Mouse (Mus musculus): ENCODE data around the gene Nudcd3.

GRCm38 (mm10) chr11:6157119-6157518 lies 43.1 kb downstream of the Nudcd3 start:
- TF ChIP-seq EP300 (IDR thresholded peaks at IDR 0.05; ENCODE audit: low read depth in 1 of 2, low read length in 2 of 2): no peak
- TF ChIP-seq GATA1 (IDR thresholded peaks at IDR 0.05; ENCODE audit: low read depth, low read length): no peak
- TF ChIP-seq POLR2AphosphoS2 (IDR thresholded peaks at IDR 0.05; ENCODE audit: low read length): no peak
- no peak for TF ChIP-seq TBP (IDR thresholded peaks at IDR 0.05; ENCODE audit: low read depth, low read length)
- no peak for TF ChIP-seq CTCF (IDR thresholded peaks at IDR 0.05 in 2 of 3, conservative IDR thresholded peaks at IDR 0.05 in 1 of 3; ENCODE audit: control insufficient read depth in 1 of 3, insufficient read depth in 1 of 3, low read depth in 2 of 3, low read length in 3 of 3, poor library complexity in 1 of 3, severe bottlenecking in 1 of 3)
- no peak for TF ChIP-seq HCFC1 (IDR thresholded peaks at IDR 0.05; ENCODE audit: low read depth, low read length)
- TF ChIP-seq ZNF384 (IDR thresholded peaks at IDR 0.05; ENCODE audit: low read depth, low read length): no peak
- TF ChIP-seq POLR2A (IDR thresholded peaks at IDR 0.05; ENCODE audit: control insufficient read depth in 1 of 2, insufficient read depth in 1 of 2, low read depth in 1 of 2, low read length in 2 of 2, poor library complexity in 1 of 2): no peak
- TF ChIP-seq UBTF (IDR thresholded peaks at IDR 0.05; ENCODE audit: borderline replicate concordance, insufficient read depth, low read depth, low read length): no peak
- no peak for TF ChIP-seq CHD2 (IDR thresholded peaks at IDR 0.05; ENCODE audit: low read length)
- TF ChIP-seq RCOR1 (IDR thresholded peaks at IDR 0.05; ENCODE audit: low read depth, low read length): no peak
- no peak for TF ChIP-seq ZMIZ1 (IDR thresholded peaks at IDR 0.05; ENCODE audit: low read depth, low read length)

Data from MEL (cell line).